Mouse (Mus musculus) liver, embryonic 12.5 days (tissue): ENCODE measurements around the gene Mark2. TPM values are rescaled to one million over a fixed set of nuclear protein-coding genes. Genes with fewer than 3 reads are reported as not detected.

ENCODE experiments used
- ATAC-seq: fragments of 200-750 bp; cut with Nextera tagmentation; 2 replicates; pipeline ENCODE4 v1.8.0; 2017; ENCODE audit warnings: moderate number of reproducible peaks, mild to moderate bottlenecking, moderate library complexity
- H3K27ac ChIP-seq: fragments of 300-500 bp; sonication (generic); 2 replicates; pipeline ENCODE4 v1.5.1; 2016; ENCODE audit warnings: mild to moderate bottlenecking
- H3K27me3 ChIP-seq: fragments of 300-500 bp; sonication (generic); replicated peaks from 2 replicates; pipeline ENCODE4 v1.6.1; 2016; ENCODE audit warnings: mild to moderate bottlenecking, moderate library complexity
- H3K36me3 ChIP-seq: fragments of 300-500 bp; sonication (generic); 2 replicates; pipeline ENCODE4 v1.6.1; 2016; ENCODE audit warnings: mild to moderate bottlenecking, moderate library complexity
- H3K4me1 ChIP-seq: fragments of 300-500 bp; sonication (generic); 2 replicates; pipeline ENCODE4 v1.6.1; 2016
- H3K4me2 ChIP-seq: fragments of 300-500 bp; sonication (generic); 2 replicates; pipeline ENCODE4 v1.6.1; 2016; ENCODE audit warnings: mild to moderate bottlenecking, moderate library complexity
- H3K4me3 ChIP-seq: fragments of 300-500 bp; sonication (generic); 2 replicates; pipeline ENCODE4 v1.5.1; 2016; ENCODE audit warnings: mild to moderate bottlenecking, moderate library complexity
- H3K9ac ChIP-seq: fragments of 300-500 bp; sonication (generic); 2 replicates; pipeline ENCODE4 v1.6.1; 2016; ENCODE audit warnings: mild to moderate bottlenecking, moderate library complexity
- H3K9me3 ChIP-seq: fragments of 300-500 bp; sonication (generic); replicated peaks from 2 replicates; pipeline ENCODE4 v1.6.1; 2016; ENCODE audit warnings: mild to moderate bottlenecking, moderate library complexity
- WGBS: fragments of 180-500 bp; shearing (Covaris S2); methylation state at CpG from one replicate; pipeline ENCODE4 v1.1.7; 2016; ENCODE audit not compliant: insufficient replicate concordance; 5-methylcytosine and 5-hydroxymethylcytosine counted together
- polyA plus RNA-seq: library from polyadenylated mRNA; unstranded; fragments of >200 nt; fragmentation: Nextera tagmentation; extraction: Ambion mirVana; gene quantifications from 2 replicates; pipeline ENCODE4 v1.2.1, GENCODE M21; 2016

Mark2 gene
- polyA plus RNA-seq, 1 experiment from 2014 or later = 41.3 TPM

GRCm38 (mm10) chr19:7226511-7226914, 115.1 kb downstream of the Mark2 start:
- H3K27ac ChIP-seq = no peak overlapping the region
- no peak overlapping the region for H3K9ac ChIP-seq
- H3K9me3 ChIP-seq = no peaks in the 10 kb centered on the region
- H3K36me3 ChIP-seq = peaks cover 65% of the 10 kb centered on the region
- H3K27me3 ChIP-seq = no peaks in the 10 kb centered on the region
- H3K4me3 ChIP-seq = no peak overlapping the region
- H3K4me2 ChIP-seq = no peak overlapping the region
- WGBS = 67% methylated on average over 6 of the region's 6 CpGs
- H3K4me1 ChIP-seq = no peaks in the 10 kb centered on the region
- no peak for ATAC-seq

Other genes starting within 250 kb of the Mark2 start
- 0.23 TPM in 2 replicates for gene Flrt1, start 236.1 kb downstream of the Mark2 start, polyA plus RNA-seq
- 85.0 and 85.2 TPM in 2 replicates for gene Otub1, start 135.5 kb downstream of the Mark2 start, polyA plus RNA-seq
- 915 and 936 TPM in 2 replicates for gene Cox8a, start 124.2 kb downstream of the Mark2 start, polyA plus RNA-seq
- gene Naa40, start 100.7 kb downstream of the Mark2 start, polyA plus RNA-seq = 42.0 and 44.8 TPM in 2 replicates
- gene Rcor2, start 74.5 kb downstream of the Mark2 start, polyA plus RNA-seq = 4.0 and 5.1 TPM in 2 replicates
- 10.3 and 10.8 TPM in 2 replicates for gene Spindoc, start 41.1 kb upstream of the Mark2 start, polyA plus RNA-seq
- gene 2700081O15Rik, start 75.8 kb upstream of the Mark2 start, polyA plus RNA-seq = 1.9 TPM in 2 replicates
- 83.1 and 84.6 TPM in 2 replicates for gene Rtn3, start 141.4 kb upstream of the Mark2 start, polyA plus RNA-seq
- gene Atl3, start 152.2 kb upstream of the Mark2 start, polyA plus RNA-seq = 8.3 and 8.5 TPM in 2 replicates
- 22.0 and 23.6 TPM in 2 replicates for gene Pla2g16, start 215.6 kb upstream of the Mark2 start, polyA plus RNA-seq